Mouse (Mus musculus): ENCODE measurements around the gene Aoc1.

Gene Aoc1

GRCm38 (mm10) chr6:48912033-48912432 is 39.3 kb downstream of the Aoc1 start:
- DNase-seq: peak; percentile 52

GRCm38 (mm10) chr6:48913587-48913986 is 40.9 kb downstream of the Aoc1 start:
- DNase-seq: no peak

GRCm38 (mm10) chr6:48929595-48929994 is 56.9 kb downstream of the Aoc1 start, which contains the start of gene 1600015I10Rik:
TSS of gene 1600015I10Rik (plus strand) at chr6:48929895.
- no peak for DNase-seq

- DNase-seq: no peak
Observed at GRCm38 (mm10) chr6:48949596-48949995, 76.9 kb downstream of the Aoc1 start.

- DNase-seq: no peak
Observed at GRCm38 (mm10) chr6:48950676-48951075, 78.0 kb downstream of the Aoc1 start.

GRCm38 (mm10) chr6:48951630-48952029 is 78.9 kb downstream of the Aoc1 start:
- DNase-seq: no peak

GRCm38 (mm10) chr6:48953220-48953619 is 80.5 kb downstream of the Aoc1 start:
- DNase-seq: no peak

GRCm38 (mm10) chr6:48954211-48954610 is 81.5 kb downstream of the Aoc1 start:
- DNase-seq: no peak

- peak; percentile 62 for DNase-seq
Observed at GRCm38 (mm10) chr6:48954946-48955345, 82.2 kb downstream of the Aoc1 start.

GRCm38 (mm10) chr6:48956785-48957184 is 84.1 kb downstream of the Aoc1 start:
- DNase-seq: no peak

GRCm38 (mm10) chr6:48958053-48958452 is 85.4 kb downstream of the Aoc1 start:
- DNase-seq: peak; percentile 65
